Mouse (Mus musculus): ENCODE data around the gene Rtbdn. TPM values are rescaled to one million over a fixed set of nuclear protein-coding genes. Genes with fewer than 3 reads are reported as not detected.
"Not testable (repeated sequence)": the region's sequence is repeated elsewhere in the genome, so short reads cannot be mapped to it uniquely, and the experiment has no call there.

Gene Rtbdn
- 1 to 10 TPM in 1 of 2 experiments, under 1 TPM in 1; 0.71 to 1.1 TPM for total RNA-seq (2021)

DNA sequence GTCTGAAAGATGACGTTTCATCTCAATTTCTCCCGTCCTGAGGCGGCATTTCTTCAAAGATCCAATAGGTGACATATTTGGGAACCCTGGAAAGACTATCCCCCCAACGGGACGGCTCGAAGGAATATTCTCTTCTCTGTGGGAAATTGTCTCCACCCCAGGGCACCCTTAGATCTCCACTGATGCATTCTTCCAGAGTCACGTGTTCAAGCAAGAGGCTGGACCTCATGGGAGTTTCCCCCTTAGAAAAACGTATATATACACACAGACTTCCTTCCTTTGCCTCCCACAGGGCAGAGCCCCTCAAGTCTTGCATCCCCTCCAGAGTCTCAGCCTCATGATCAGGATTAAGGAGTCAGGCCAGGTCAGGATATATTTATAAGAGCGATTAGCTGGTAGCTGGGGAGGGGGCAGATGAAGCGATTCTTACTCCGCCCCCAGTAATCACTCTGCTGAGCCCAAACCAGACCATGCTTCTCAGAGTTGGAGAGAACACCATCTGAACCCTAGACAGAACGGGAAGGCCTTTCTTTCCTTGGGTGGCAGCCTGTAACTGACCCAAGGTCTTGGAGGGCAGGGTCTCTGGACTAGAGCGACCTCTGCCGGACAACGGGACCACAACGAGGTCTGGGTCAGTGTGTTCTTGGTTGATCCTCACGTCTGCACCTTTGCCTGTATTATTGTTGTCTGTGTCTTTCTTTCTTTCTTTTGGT, at the start of gene Rtbdn:
Rtbdn (plus strand) TSS at position 464 of the 713 bp plus-strand sequence.
- intact Hi-C loops (cut with DNase I): loop anchor here (2.0 kb wide), 1 partner anchor 18 kb away; no protein-coding TSS in a partner anchor
- peak in 1 of 2 experiments; percentile 26 for DNase-seq (ENCODE audit: low spot score in 2 of 2)

DNA sequence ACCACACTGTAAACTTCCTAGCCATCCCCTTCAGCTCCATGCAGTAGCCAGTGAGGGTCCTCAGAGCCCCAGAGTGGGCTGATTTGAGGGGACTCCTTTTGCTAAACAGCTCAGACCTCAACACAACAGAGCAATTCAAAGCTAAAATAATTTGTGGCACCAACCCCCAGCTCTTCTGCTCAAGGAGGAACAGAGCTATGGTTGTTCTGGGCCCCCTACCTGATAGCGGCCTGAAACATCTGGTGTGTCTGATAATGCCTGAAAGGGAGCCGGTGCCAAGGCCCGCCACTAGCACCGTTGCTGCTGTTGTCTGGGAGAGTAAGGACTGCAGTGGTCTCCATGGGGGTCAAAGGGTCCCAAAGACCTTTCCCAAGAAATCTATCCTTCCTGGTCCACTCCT, 45.7 kb upstream of the Rtbdn start:
- intact Hi-C loops (cut with DNase I): no loop called here
- DNase-seq (ENCODE audit: low spot score in 2 of 2): no peak

DNA sequence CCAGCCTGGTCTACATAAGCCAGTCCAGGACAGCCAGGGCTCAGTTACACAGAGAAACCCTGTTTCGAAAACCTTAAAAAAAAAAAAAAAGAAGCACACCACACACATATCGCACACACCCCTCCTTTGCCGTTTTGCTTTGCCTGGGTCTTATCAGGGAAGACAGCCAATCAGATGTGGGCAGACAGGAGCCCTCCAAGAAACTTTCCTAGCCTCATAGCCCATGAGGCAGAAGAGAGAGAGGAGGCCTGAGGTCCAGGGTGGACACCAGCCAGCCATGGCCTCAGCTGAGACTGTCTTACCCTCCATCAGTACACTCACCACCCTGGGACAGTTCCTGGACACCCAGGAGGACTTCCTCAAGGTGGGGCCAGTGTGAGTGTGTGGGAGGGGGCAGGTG, 45.0 kb upstream of the Rtbdn start, which contains the start of gene Klf1:
Klf1 (plus strand) TSS at position 177 of the 400 bp plus-strand sequence.
- intact Hi-C loops (cut with DNase I): loop anchor here (2.0 kb wide), 1 partner anchor 55 kb away; the partner anchor contains the start of gene Calr

DNA sequence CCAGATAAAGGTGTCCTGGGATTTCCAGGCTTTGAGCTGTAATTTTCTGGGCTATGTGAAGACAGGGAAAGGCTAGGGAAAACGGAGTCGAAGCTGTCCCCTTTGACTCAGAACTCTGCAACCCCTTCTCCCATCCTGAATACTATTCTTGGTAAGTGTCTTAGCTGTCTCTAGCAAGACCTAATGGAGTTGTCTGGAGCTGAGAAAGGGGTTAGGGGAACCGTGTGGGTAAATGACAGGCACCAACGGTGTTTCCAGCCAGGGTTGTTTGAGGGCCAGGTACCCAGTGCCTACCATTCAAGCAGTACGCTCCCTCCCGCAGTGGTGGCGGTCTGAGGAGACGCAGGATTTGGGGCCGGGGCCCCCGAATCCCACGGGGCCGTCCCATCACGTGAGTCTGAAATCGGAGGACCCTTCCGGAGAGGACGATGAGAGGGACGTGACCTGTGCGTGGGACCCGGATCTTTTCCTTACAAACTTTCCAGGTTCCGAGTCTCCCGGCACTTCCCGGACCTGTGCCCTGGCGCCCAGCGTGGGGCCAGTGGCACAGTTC, 44.3 kb upstream of the Rtbdn start:
- intact Hi-C loops (cut with DNase I): loop anchor here (2.0 kb wide), 1 partner anchor 56 kb away; the partner anchor contains the start of gene Calr

More for the DNA sequence above, 45.0 kb upstream of the Rtbdn start, which contains the start of gene Klf1:
- DNase-seq (ENCODE audit: low spot score in 2 of 2): no peak

DNA sequence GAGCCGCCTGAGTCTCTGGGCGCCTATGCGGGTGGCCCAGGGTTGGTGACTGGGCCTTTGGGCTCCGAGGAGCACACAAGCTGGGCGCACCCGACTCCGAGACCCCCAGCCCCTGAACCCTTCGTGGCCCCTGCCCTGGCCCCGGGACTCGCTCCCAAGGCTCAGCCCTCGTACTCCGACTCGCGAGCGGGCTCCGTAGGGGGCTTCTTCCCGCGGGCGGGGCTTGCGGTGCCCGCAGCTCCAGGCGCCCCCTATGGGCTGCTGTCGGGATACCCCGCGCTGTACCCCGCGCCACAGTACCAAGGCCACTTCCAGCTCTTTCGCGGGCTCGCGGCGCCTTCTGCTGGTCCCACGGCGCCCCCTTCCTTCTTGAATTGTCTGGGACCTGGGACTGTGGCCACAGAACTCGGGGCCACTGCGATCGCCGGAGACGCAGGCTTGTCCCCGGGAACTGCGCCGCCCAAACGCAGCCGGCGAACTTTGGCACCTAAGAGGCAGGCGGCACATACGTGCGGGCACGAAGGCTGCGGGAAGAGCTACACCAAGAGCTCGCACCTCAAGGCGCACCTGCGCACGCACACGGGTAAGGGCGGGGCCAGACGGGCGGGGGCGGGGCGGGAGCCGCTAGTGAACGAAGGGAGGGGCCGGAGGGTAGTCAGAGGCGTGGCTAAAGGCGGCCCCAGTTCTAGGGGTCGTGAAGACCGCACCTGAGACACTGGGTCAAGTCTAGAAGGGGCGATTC, 43.7 kb upstream of the Rtbdn start:
- intact Hi-C loops (cut with DNase I): loop anchor here (2.0 kb wide), 1 partner anchor 56 kb away; the partner anchor contains the start of gene Calr
- peak; percentile 91 to 94 for DNase-seq (ENCODE audit: low spot score in 2 of 2)

More for the DNA sequence above, 44.3 kb upstream of the Rtbdn start:
- peak in 1 of 2 experiments; percentile 37 for DNase-seq (ENCODE audit: low spot score in 2 of 2)

DNA sequence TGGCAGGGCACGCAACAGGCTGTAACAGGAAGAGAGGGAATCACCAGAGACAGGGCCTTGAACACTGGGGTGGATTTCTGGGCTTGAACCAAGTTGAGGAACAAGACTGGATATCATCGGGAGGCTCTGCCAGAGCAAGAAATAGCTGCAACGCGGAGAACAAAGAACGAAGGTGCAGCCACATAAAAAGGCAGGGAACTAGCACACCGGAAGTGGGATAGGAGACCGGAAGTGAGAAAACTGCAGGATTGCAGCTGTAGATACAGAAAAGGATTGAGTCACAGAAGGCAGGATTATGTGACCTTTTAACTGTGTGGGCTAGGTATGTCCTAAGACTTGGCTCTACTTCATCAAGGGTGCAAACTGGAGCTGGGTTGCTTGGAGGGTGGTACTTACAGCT, 42.4 kb upstream of the Rtbdn start:
- no peak for DNase-seq (ENCODE audit: low spot score in 2 of 2)
- intact Hi-C loops (cut with DNase I): no loop called here

DNA sequence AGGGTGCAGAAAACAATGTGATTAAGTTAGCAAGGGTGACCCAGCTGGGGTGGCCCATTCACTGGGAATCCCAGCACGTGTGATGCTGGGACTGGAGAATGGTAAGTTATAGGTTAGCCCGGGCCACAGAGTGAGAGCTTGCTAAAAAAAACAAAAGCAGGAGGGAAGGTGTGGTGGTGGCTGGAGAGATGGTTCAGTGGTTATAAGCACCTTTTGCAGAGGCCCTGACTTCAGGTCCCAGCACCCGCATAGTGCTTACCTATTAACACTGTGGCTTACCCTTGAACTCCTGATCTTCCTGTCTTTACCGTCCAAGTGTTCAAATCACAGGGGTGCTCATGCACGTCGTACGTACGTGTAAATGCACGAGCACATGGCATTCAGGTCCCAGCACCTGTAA, 39.8 kb upstream of the Rtbdn start:
- intact Hi-C loops (cut with DNase I): no loop called here
- DNase-seq (ENCODE audit: low spot score in 2 of 2): no peak

DNA sequence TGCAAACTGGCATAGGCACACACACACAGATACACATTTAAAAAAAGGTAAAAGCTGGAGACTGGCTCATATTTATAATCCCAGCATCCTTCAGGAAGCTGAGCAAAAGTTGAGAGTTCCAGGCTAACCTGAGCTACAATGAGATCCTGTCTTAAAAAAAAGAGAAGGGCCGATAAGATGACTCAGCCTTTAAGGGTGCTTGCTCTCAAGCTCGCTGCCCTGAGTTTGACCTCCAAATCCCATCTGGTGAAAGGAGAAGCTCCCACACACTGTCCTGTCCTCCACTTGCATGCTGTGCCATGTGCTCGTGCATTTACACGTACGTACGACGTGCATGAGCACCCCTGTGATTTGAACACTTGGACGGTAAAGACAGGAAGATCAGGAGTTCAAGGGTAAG, 39.3 kb upstream of the Rtbdn start:
- no peak for DNase-seq (ENCODE audit: low spot score in 2 of 2)

DNA sequence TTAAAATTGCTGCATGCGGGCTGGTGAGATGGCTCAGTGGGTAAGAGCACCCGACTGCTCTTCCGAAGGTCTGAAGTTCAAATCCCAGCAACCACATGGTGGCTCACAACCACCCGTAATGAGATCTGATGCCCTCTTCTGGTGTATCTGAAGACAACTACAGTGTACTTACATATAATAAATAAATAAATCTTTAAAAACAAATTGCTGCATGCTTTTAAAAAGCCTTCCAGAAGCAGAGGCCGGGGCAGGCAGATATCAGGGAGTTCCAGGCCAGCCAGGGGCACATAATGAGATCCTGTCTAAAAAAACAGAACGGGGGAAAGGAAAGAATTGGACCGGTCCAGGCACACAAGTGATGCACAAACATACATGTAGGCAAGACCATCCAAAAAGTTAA, 38.8 kb upstream of the Rtbdn start:
- DNase-seq (ENCODE audit: low spot score in 2 of 2); intact Hi-C loops (cut with DNase I): not testable (repeated sequence)

More for the DNA sequence above, 39.3 kb upstream of the Rtbdn start:
- intact Hi-C loops (cut with DNase I): no loop called here

DNA sequence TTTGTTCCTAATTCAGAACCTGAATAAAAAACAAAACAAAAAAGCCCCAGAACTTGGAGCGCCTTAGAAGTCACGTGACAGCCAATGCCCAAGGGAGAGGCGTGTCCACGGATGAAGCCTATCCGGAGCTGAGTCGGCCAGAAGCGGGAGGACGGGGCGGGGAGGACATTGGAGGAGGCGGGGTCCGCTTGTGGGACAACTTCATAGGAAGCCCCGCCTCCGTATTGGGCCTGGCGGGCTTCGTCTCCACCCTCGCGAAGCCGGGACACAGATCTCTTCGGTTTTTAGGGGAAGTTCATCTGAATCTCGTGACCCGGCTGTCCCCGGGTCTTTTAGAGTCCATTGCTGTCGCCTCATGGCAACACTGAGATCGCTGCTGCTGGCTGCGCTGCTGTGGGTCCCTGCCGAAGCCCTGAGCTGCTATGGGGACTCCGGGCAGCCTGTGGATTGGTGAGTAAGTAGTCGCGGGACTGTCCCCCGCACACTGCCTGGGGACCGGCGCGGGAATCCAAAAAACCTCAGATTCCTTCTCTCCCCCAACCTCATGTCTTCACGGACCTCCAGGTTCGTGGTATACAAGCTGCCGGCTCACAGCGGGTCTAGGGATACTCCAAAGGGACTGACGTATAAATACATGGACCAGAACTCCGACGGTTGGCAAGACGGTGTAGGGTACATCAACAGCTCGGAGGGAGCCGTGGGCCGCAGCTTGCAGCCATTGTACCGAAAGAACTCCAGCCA, 38.2 kb upstream of the Rtbdn start, which contains the start of gene Dnase2a:
Dnase2a (plus strand) TSS at position 140 of the 741 bp plus-strand sequence.
- intact Hi-C loops (cut with DNase I): no loop called here

DNA sequence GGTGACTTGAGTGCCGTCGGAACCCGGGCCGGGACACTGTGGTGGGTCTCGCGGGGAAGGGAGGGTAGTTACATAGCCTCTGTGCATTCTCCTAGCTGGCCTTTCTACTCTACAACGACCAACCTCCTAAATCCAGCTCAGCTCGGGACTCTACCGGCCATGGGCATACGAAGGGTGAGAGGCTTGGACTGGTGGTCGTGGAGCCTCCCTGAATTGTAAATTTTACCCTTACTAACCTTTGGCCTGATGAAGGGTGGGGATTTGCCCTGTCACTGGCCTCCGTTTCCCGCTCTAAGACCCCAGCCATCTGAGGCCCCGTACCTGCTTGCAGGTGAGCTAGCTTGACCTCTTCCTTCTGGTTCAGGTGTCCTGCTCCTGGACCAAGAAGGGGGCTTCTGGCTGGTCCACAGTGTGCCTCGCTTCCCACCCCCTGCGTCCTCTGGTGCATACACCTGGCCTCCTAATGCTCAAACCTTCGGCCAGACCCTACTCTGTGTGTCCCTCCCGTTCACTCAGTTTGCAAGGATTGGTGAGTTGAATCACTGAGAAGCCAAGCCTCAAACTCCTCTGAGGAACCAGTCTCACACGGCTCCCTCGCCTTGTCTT, 37.5 kb upstream of the Rtbdn start:
- intact Hi-C loops (cut with DNase I): no loop called here
- no peak for DNase-seq (ENCODE audit: low spot score in 2 of 2)

More for the DNA sequence above, 38.2 kb upstream of the Rtbdn start, which contains the start of gene Dnase2a:
- peak; percentile 83 to 90 for DNase-seq (ENCODE audit: low spot score in 2 of 2)

DNA sequence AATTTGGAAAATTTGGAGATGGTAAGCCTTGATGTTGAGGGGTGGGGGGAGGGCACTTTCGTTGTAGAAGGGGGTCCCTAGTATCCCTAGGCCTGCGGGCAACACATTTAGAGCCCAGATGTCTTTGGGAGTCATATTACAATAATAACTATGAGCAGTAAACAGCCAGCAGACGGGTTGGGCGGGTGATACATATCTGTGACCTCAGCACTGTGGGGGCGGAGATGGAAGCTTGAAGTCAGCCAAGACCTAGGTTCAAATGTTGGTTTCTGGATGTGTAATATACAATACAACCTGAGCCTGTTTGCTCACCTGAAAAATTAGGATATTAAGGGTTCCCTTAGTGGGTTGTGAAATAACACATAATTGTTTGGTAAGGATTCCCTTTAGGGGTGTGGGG, 36.8 kb upstream of the Rtbdn start:
- intact Hi-C loops (cut with DNase I): no loop called here
- no peak for DNase-seq (ENCODE audit: low spot score in 2 of 2)

DNA sequence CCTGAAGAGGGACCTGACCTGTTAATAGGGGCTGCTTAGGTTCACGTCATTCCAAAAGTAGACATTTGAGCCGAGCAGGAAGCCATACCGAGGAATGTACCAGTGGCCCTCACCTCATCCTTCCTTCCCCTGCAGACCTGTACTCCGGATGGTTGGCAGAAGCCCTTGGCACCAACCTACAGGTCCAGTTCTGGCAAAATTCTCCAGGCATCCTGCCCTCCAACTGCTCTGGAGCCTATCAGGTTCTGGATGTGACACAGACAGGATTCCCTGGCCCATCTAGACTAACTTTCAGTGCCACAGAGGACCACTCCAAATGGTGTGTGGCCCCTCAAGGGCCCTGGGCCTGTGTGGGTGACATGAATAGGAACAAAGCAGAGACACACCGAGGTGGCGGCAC, 36.2 kb upstream of the Rtbdn start:
- no peak for DNase-seq (ENCODE audit: low spot score in 2 of 2)
- intact Hi-C loops (cut with DNase I): no loop called here

DNA sequence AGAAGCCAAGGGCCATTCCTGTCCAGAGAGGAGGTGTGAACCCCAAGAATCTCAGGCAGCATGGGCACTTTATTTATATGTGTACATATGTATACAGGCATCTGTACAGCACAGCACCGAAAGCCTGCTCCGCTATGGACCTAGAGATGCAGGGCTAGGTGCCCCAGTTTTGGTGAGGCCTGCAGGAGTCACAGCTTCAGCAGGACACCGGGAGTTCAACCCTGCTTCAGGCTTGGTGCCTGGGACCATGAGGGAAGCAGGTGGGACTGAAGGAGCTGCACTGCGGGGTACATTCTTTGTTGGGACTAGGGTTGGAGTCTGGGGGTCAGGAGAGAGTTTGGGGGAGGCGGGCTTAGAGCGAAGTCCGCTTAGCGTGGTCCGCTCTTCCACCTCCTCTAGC, 34.9 kb upstream of the Rtbdn start:
- DNase-seq (ENCODE audit: low spot score in 2 of 2): no peak
- intact Hi-C loops (cut with DNase I): no loop called here

DNA sequence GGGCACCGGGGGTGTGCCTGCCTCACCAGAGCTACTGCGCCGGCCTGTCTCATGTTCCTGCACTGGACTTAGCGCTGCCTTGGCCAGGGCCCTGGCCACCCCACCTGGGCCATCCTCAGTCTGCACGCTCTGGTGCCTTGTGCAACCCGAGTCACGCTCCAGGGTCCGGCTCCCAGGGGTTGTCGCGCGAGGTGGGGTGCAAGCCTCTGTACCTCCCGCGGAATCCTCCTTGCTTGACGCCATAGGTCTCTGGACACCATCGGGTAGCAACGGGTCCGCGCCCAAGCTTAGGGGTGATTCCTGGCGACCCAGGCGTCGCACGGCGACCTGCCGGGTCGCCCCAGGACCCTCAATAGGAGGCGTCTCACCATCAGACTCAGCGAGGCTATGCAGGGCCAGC, 34.4 kb upstream of the Rtbdn start:
- no peak for DNase-seq (ENCODE audit: low spot score in 2 of 2)
- intact Hi-C loops (cut with DNase I): no loop called here

DNA sequence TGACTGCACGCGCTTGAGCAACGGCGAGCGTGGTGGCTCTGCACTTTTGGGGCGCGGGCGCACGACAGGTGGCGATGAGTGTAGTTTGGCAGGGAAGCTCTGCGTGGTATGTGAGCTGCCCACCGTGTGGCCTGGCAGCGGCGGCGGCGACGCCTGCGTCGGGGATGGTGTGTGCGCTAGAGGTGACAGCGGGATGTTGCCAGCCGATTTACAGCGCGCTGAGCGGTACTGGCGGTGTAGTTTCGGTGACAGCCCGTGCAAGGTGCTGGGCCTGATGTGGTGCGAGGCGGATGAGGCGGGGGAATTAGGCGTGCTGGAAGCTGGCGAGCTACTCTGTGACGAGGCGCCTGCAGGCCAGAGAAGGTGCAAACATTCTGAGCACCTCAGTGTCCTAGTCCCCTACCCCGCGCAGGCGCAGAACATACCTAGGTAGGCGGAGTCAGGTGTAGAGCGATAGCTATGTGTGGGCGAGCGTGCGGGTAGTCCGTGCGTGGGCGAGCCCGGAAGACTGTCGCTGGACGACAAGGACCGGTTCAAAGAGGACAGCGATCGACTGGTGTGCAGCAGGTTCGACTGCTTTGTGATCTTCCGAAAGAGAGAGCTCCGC, 33.8 kb upstream of the Rtbdn start:
- intact Hi-C loops (cut with DNase I): no loop called here

DNA sequence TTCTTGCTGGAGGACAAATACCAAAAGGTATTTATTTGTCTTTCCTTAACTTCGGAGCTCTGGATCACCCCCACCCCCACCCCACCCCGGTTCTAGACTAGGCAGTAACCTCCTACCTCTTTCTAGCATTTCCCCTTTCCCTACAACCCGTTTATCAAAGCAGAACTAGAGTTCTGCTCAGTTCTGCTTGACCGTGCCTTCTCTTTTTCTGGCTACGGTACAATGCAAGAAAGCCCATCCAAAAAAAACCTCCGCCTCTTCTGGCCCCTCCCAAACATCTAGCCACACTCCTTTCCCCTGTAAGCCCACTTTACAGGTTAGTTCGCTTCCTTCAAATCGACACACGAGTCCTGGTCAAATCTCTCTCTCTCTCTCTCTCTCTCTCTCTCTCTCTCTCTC, 33.3 kb upstream of the Rtbdn start:
- intact Hi-C loops (cut with DNase I): no loop called here
- DNase-seq (ENCODE audit: low spot score in 2 of 2): no peak

More for the DNA sequence above, 33.8 kb upstream of the Rtbdn start:
- DNase-seq (ENCODE audit: low spot score in 2 of 2): peak; percentile 65 to 77

DNA sequence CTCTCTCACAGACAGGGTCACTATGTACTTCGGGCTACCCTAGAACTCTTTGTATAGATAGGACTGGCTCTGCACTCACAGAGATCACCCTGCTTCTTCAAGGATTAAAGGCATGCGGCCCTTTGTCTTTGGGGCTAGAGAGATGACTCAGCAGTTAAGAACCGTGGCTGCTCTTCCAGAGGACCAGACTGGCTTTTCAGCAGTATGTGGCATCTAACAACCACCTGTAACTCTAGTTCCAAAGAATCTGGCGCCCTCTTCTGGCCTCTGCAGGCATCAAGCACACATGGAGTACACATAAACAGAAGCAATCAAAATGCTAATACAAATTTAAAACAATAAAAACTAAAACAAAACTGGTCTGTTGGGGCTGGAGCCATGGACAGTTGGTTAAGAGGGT, 32.8 kb upstream of the Rtbdn start:
- intact Hi-C loops (cut with DNase I): no loop called here
- peak in 1 of 2 experiments; percentile 28 for DNase-seq (ENCODE audit: low spot score in 2 of 2)

DNA sequence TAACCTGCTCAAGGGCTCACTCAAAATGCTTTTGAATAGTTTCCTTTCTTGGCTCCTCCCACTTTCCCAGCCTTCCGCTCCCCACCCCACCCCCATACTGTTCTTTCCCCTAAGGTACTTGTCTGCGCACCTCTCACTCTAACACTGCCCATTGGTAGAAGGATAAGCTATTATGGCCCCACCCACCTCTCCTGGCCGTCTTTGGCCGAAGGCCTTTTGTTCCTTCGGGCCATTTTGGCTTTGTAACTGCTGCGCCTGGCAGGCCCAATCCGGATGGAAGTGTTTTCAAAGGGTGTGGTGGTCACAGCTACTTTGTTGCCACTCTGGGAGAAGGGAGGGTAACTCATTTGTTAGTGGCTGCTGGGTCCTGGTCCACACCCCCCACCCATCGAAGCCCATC, 31.5 kb upstream of the Rtbdn start:
- no peak for DNase-seq (ENCODE audit: low spot score in 2 of 2)
- intact Hi-C loops (cut with DNase I): loop anchor here (5.0 kb wide), 1 partner anchor 42 kb away; no protein-coding TSS in a partner anchor
